Mouse (Mus musculus) spleen, postnatal 14 days (tissue): Measurements from ENCODE around the gene Nub1.

Experiments
- DNase-seq, 2 experiments: peaks; one replicate each; pipeline ENCODE4 v3.0.0; 2021 to 2022; ENCODE audit warnings: low spot score in 2 of 2

The Nub1 gene

GRCm38 (mm10) chr5:24741172-24741885, 56.0 kb downstream of the Nub1 start:
- no peak for DNase-seq

GRCm38 (mm10) chr5:24743956-24744355, 58.6 kb downstream of the Nub1 start:
- no peak for DNase-seq

GRCm38 (mm10) chr5:24747533-24747932, 62.2 kb downstream of the Nub1 start:
- no peak for DNase-seq

DNA sequence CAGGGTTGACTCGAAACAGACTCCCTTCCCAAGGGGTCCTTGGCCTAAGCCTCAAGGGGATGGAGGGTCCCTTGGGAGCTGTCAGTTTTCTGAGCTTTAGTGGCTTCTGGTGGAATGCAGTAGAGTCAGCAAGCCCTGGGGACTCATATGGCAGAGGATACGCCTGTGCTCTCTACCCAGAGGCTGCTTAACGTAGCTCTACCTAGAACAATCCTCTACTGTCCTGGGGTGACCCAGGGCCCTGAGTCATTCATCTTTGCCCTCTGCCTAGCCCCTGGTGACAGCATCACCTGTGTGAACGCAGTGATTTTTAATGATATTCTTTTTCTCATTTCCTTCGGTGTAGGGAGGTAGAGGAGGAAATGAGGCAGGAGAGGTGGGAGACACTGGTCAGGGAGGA, 64.4 kb downstream of the Nub1 start:
- DNase-seq = no peak

GRCm38 (mm10) chr5:24750321-24751304, 65.3 kb downstream of the Nub1 start:
- peak; percentile 59 to 74 for DNase-seq

- peak in 1 of 2 experiments; percentile 25 for DNase-seq
Observed at GRCm38 (mm10) chr5:24751305-24752174, 66.2 kb downstream of the Nub1 start.

DNA sequence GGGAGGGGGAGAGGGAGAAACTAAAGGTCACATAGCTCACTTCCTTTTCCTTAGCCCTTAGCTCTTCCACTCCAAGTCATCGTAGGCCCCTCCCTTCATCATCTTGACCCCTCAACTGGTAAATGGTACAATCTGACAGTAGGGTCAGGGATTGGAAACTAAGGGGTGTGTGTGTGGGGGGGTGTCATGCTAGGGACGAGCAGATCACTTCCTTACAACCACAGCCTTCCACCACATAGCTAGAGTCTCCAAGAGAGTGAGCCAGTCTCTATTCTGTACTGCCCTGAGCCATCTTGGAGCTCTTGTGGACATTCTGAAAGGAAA, 66.8 kb downstream of the Nub1 start:
- DNase-seq = no peak

GRCm38 (mm10) chr5:24756931-24757330, 71.6 kb downstream of the Nub1 start:
- no peak for DNase-seq

DNA sequence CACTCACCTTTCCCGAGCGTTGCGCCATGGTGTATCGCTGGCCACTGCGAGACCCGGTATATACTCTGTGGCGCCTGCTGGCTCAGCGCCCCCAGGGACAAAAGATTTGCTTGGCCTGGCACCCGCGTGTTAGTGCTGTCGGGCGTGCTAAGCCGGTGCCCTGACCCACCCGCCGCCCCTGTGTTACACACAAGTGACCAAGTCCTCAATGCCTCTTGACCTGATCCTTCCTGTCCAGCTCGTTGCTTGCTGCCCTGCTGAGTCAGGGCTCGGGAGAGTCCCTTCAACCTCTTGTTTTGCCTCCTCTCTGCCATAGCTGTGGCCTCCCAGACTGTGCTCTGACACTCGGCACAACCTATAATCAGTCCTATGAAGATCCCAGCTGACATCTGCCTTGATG, 72.5 kb downstream of the Nub1 start, which contains the start of gene Crygn:
Gene Crygn, minus strand, starts transcription at position 193 of the 400 bp plus-strand sequence.
- DNase-seq = no peak
